Mouse (Mus musculus) megakaryocyte, adult 5-6 weeks (primary cell): Measurements from ENCODE around the gene Unc5c. TPM values are rescaled to one million over a fixed set of nuclear protein-coding genes. Genes with fewer than 3 reads are reported as not detected.

Experiments
- ATAC-seq: 2 replicates; pipeline ENCODE4 v1.8.0; 2016; ENCODE audit warnings: mild to moderate bottlenecking, inconsistent platforms; ENCODE audit not compliant: poor library complexity, severe bottlenecking
- total RNA-seq, 2 experiments: library from RNA; stranded (forward) in 1 of 2; stranded (reverse) in 1 of 2; fragments of 153-499, 151-499 nt in 1 of 2; fragments of 221-1000, 200-1000 nt in 1 of 2; gene quantifications; 2 replicates each; pipeline versions ENCODE4 v1.2.3 to v1.2.4; 2015 to 2017

Gene Unc5c
- total RNA-seq, 2 experiments from 2014 or later, result 1.2 to 2.3 TPM

DNA sequence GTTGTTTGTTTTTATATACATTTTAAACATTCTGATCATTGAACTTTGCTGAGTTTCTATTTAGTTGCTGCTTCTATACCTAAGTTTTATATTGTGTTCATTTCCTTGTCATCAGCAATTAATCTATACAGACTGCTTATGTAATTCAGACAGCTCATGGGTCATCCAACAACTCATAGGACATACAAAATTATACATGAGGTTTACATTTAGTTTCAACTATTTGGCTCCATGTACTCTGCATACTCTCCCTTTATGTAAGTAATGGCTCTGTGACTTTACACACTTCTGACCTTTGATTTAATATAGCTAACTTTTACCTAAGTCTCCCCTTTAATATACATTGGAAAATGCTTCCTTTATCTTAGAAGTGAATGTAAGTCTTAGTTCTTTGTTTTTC is 332.4 kb downstream of the Unc5c start:
- no peak for ATAC-seq

DNA sequence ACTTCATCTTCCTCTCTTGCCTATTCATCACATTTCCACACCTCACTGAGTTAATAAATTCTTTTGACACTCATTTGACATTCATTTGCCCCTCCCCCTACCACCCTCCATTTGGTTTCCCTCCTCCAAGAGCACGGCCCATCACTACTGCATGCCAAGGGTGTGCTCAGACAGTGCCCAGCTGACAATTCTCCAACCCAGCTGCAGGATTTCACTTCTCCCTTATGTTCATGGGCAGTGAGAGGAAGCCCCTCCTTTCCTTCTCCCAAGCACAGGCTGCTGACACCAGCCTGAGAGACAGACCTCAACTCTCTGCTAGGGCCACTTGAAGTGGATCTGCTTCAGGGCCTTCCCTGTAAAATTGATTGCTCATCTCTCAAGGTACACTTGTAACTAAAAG is 332.8 kb downstream of the Unc5c start:
- ATAC-seq, result peak; percentile 78

DNA sequence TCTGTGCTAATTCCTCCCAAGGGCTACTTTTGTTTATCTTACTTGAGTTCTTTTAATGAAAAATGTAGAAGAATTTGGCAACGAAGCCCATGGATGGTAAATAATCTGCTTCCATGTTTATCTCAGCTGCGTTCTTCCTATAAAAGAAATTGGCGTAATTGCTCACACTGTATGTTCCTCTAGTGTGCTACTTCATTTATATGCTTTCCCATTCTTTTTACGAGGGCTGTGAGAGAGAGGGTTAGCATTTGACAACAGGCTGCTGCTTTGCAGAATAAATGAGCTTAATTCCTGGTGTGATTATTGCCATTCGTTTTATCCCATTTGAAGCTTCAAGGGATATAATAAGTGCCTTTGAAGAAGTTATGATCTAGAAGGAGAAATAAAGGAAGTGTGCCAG is 339.1 kb downstream of the Unc5c start:
- no peak for ATAC-seq

DNA sequence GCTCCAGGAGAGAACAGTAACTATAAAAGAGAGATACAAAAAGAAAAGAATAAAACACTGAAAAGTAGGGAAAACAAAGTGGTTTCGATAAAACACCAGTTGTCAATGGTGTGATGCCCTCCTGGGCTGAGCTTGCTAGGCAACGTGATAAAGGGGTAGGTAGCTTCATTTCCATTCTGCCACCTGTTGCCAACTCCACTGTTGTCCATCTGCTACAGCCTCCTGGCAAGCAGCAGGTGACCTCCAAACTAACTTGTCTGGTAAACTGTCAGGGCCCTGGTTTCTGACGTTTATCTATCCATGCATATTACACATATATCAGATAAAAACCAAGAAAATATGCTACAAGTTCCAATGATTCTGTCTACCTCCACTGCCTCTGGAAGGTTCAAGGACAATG is 344.6 kb downstream of the Unc5c start:
- no peak for ATAC-seq

DNA sequence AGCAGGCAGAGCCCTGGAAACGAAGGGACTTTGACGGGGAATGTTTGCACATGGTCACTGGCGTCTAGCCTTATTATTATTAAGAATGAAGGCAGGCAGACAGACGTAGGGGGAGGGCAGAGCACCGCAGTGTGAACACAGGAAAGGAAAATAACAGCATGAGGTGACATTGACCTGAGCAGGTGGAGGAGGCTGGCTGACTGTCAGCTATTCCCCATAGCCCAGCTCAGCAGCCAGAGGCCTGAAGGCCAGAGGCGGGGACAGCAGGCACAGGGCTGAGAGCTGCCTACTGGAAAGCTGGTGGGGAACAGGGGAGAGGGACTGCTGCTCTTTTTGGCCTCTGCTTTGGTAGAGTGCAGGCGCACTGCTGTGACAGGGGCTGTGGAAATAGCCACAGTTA is 345.9 kb downstream of the Unc5c start:
- no peak for ATAC-seq

DNA sequence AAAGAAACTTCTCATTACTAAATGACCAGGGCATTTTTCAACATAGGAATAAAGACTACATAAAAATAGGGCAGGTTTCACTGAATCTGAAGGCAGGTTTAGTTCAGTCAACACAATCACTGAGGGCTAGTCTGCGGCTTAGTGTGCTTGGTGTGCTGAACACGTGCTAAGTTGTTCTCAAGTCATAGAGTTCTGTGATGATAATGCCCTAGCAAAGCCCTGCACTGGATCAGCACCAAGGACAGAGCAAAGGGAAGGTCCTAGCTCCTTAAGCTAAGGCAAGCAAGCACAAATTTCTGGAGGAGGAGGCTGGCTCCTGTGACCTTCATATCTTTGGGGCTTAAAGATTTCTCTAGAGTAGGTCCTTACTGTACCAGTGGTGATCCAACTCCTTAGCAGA is 346.3 kb downstream of the Unc5c start:
- no peak for ATAC-seq

DNA sequence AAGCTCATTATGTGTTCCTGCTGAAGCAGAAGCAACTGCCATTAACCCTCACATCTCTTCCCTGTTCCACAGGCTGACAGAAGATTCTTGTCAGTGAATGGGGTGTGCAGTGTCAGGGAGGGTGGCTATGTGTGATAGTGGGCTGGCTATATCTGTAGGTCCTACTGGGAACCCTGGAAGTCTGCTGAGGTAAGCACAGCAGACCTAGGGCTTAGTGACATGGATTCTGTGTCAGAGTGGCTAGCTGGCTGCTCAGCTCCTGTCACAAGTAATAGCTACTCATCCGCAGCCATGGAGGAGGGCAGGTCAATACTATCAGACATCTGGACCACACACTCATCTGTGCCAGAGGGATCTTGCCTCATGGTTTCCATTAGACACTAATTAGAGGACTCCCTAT is 349.8 kb downstream of the Unc5c start:
- no peak for ATAC-seq

DNA sequence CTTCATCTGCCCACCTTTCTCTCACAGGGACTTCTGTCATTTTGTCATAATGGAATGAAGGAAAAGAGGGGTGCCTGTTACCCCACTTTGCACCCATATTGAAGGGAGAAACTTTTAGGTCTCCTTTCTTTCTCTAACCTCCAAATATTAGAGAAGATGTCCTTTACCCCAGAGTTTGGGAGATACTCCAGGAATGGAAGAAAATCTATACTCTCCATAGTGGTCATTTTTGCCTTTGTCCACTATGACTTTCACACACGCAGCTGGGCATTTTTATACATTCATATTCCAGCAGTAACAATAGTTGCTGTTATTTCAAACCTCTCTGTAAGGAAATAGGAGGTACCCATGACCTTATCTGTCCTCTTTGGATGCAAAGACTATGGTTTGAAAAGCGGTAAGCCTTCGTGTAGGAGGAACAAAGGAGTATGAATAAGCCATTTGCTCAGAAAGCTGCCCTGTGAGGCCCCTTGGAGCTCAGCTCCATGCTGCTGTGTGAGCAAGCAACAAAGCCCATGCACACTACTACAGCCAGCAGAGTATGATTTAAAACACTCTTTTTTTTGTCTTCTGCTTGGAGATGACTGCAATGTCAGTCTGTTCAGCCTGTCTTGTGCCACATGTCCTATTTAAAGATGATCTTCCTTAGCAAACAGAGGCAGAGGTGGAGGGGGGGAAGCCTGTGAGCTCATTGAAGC is 353.7 kb downstream of the Unc5c start:
- ATAC-seq, result no peak

DNA sequence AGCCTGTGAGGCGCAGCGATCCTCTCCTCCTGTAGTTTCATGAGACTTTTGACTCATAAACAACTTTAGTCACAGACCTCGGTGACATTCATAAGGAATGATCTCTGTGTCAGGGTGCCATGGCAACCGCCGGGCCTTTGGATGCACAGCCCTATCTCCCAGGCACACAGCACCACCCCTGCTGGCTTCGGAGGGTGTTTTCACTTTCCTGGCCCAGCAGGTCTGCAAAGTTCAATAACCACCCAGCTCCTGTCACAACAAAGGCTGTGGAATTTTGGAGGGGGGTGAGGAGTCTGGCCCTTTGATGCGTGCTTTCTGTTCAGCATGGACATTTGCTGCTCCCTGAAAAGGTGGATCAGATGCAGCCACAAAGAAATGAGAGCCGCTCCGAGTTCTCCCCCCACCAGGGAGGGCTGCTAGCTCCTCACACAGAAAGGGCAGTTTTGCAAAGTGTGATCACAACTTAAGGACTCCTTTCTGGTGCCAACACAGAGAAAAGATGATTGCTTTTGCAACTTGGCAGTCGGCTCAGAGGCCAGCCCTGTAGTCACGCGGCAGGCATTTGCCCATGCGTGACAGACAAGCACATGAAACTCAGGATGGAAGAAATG is 354.4 kb downstream of the Unc5c start:
- ATAC-seq, result no peak

DNA sequence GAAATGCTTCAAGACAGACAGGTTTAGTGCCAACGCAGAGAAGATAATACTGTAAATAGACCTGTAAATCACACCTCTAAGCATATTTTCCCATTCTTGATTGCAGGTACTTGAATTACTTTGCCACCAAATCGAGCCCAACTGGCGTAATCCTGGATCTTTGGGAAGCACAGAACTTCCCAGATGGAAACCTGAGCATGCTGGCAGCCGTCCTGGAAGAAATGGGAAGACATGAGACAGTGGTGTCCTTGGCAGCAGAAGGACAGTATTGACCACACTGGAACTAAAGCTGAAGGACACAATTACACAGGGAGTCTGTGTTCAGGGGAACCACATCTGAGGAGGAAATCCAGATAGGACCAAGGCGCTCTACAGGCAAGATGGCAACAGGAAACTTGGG is 363.3 kb downstream of the Unc5c start:
- ATAC-seq, result no peak

DNA sequence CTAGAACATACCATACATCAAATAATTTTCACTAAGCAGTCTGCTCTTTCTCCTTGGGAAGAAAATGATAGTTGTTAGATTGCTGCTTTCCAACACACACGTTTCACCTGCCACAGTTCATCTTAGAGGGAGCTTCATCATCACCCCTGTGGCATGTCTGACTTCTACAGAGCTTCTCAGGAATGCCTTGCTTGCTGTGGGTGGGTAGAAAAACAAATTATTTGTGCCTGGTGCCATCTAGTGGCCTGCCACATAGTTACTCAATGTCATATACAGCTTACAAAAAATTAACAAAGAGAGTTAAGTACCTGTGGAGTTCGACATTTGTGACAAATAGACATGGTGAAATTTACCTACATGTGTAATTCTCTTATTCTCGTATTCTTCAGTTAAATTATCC is 366.1 kb downstream of the Unc5c start:
- peak; percentile 49; the same call in 1 of the 2 replicates for ATAC-seq

DNA sequence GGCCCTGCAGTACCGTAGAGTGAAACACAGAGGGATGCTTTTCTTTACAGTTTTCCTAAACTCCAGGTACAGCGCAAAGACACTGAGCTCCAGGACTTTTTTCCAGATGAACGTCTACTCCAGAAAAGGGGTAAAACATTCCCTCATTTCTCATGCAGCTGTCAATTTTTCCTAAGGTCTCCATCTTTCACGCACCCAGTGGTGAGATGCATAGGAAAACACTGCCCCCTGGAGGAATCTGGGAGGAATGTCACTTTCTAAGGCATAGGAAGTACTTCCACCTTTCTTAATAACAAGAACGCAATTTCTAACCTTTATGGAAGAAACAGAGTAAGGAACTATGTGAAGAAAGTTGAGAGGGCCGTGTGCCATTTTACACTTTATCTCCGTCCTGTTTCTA is 373.8 kb downstream of the Unc5c start:
- ATAC-seq, result peak; percentile 87

DNA sequence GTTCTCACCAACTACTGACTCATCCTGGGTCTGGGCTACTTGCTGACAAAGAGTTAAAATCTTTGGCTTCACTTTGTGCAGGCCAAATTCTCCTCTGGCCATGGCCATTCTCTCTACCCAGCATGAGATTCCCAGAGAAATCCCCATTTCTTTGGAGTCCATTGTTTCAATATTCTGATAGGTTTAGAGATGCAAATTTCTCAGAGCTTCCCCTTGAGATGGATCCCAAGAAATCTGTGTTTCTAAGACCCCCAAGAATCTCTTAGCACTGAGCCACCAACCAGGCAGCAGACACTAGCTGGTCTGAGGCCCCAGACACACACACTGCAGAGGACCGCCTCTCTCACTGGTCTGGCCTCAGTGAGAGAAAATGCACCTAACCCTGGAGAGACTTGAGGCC is 384.2 kb downstream of the Unc5c start:
- no peak for ATAC-seq

DNA sequence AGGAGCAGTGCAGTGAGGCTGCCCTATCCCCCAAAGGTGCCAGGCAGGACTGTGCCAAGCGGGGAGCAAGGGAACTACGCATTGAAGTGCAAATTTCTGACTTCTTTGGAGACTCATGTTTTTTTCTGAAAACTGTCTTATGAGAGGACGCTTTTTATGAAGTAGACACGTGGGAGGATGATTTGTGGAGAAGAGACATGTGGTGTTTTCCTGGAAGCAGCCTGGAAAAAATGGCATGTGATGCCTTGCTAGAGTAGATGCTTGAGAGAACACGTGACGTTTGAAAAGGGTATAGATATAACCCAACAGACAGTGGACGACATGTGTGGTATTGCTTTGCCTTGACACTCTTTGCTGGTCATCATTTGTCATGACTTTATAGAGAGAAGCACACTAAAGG is 385.1 kb downstream of the Unc5c start:
- no peak for ATAC-seq

DNA sequence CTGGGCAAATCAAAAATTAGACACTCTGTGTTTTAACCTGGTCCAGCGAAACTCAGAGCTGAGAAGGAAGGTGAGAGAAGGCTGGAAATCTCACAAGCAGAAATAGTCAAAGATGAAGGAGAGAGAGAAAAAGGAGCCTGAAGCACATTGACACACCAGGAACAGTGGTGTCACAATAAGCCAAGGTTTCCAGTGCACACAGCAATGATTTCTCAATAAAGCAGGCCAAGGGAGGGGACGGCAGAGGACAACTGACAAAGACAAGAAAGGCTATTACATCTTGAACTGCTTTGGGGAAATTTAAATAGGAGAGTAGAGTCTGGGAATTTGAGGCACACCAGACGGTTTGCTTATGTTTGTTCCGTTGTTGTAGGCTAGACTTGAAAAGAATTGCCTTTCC is 389.3 kb downstream of the Unc5c start:
- no peak for ATAC-seq

DNA sequence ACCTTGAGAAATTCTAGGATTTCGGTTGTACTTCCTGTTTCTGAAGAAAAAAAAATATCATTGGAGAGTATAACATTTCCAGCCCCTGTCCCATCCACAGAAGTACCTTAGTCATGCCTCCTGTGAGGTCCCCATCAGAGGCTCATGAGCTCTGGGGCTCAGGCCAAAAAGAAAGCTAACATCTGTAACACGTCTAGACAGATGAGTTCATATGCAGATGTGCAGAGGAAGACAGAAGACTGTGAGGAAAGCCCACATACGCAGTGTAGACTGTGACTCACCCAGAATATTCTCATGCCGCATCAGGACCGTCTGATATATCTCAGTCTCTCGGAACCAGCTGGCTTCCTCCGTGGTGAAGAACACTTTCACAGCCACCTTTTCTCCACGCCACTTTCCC is 392.1 kb downstream of the Unc5c start:
- ATAC-seq, result no peak

DNA sequence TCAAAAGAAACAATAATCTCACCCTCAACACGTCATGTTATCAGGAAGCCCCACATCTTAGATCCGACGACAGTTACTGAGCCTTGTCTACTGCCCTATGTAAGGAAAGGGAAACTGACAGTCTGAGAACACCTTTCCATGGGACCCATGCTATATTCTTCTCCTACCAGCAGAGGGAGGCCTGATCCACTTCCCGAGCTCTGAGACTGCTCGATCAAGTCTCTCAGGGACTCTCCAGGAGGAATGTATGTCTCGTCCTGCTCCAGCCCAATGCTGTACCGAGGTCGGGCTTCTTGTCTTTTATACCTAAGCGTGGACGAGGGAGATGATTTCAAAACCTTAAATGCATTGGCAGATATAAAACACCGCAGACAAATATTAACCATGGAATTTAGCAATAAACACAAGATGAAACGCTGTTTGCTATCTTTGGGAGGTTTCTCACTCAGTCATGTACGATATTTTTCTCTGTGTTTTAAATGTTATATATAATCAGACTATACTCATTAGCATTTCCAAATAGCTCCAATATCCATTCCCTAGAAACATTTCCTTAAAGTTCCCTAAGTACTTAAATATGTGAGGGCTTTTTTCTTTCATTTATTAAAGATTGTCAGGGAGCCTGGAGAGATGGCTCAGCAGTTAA is 397.9 kb downstream of the Unc5c start:
- peak; percentile 94 for ATAC-seq

DNA sequence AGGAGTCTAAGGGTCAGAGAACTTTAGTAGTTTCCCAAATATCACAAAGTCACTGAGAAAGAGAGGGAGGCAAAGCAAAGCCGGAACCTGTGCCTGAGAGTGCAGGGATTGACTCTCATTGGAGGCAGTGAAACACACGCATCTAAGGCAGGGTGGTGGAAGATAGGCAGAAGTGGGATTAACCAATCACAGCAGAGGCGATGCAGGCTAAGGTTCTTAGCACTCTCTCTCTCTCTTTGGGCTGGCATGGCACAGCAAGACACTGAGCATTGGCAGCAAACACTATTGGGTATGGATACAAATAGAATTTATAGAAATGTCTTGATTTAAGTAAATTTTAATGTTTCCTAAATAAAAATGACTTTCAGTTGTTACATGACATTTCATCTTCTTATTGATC is 406.8 kb downstream of the Unc5c start:
- no peak for ATAC-seq

DNA sequence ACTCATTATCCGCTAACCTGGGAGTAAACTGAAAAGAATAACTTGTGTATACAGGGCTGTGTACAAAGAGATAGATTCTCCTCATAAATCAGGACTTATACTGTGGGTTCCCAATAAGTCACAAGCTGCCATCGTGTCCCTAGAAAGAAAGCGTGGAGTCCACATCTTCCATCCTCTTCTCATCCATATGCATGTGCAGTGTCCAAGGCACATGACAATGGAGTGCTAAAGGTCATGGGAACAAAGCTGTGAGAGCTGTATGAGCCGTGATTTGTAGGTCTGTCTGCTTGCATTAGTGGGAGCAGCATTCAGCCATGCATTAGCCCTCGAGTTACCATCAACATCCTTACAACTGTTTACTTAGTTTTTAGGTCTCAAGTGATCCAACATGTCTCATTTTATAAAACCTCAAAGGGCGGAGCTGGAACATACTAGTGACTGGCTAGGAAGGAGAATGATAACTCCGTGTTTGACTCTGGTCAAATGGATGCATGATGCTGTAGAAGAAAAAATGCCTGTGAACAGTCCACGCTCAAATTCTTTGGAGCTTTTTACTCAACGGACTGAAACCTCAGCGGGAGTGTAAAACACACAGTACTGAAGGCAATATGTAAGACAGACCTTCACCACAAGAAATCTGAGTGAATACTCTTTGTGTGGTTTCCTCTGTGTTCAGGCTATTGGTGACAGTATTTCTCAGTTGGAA is 407.5 kb downstream of the Unc5c start:
- no peak for ATAC-seq

DNA sequence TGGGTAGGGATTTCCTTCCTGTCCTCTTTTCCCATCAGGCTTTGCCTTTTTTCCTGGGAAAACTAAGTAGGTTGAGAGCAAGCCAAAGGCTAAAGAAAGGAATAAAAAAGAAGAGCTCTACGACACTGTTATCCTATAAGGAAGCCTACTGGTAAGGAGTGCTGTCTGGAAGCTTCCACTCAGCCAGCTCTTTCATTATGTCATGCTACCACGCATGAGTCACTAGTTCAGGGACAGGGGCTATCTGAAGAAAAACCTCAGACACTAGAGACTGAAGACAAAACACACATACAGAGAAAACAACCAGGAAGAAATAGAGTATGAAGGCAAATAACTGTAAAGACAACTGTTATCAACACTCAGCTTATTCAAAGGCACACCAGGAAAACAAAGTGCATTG is 417.5 kb downstream of the Unc5c start:
- no peak for ATAC-seq

DNA sequence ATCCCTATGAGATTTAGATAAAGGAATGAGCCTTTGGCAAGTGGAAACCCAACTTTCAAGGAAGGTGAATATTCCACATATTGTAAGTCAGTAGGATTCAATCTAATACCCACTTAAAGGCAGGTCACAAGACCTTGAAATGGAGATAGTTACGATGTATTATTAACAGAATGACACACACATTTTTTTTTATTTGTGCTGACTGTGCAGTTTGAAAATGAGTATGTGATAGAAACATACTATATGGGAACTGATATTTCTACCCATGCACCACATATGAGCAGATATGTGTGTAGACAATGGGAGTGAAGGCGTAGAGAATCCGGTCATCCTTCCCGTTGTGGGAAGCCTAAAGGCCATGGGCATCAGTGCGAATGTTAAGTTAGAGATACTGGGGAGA is 419.2 kb downstream of the Unc5c start:
- ATAC-seq, result no peak
